Mouse (Mus musculus) midbrain, embryonic 10.5 days (tissue): ENCODE measurements around the gene Scn8a. TPM values are rescaled to one million over a fixed set of nuclear protein-coding genes. Genes with fewer than 3 reads are reported as not detected.

Source experiments
- DNase-seq: peaks from one replicate; pipeline ENCODE4 v3.0.0-alpha.2; 2017; ENCODE audit warnings: low spot score
- H3K27ac ChIP-seq: fragments of 300-500 bp; sonication (generic); replicated peaks from 2 replicates; pipeline ENCODE4 v1.5.1; 2016; ENCODE audit warnings: mild to moderate bottlenecking
- H3K27me3 ChIP-seq: fragments of 300-500 bp; sonication (generic); 2 replicates; pipeline ENCODE4 v1.6.1; 2016; ENCODE audit warnings: low read depth, mild to moderate bottlenecking; ENCODE audit not compliant: poor library complexity, severe bottlenecking
- H3K36me3 ChIP-seq: fragments of 300-500 bp; sonication (generic); 2 replicates; pipeline ENCODE4 v1.6.1; 2016; ENCODE audit warnings: mild to moderate bottlenecking, moderate library complexity
- H3K4me1 ChIP-seq: fragments of 300-500 bp; sonication (generic); 2 replicates; pipeline ENCODE4 v1.6.1; 2016
- H3K4me3 ChIP-seq: fragments of 300-500 bp; sonication (generic); 2 replicates; pipeline ENCODE4 v1.5.1; 2016; ENCODE audit warnings: mild to moderate bottlenecking, moderate library complexity
- H3K9me3 ChIP-seq: fragments of 300-500 bp; sonication (generic); replicated peaks from 2 replicates; pipeline ENCODE4 v1.6.1; 2016; ENCODE audit warnings: mild to moderate bottlenecking
- WGBS: fragments of 180-500 bp; shearing (Covaris S2); methylation state at CpG from one replicate; pipeline ENCODE4 v1.1.7; 2016; 5-methylcytosine and 5-hydroxymethylcytosine counted together
- polyA plus RNA-seq: library from polyadenylated mRNA; unstranded; fragments of >200 nt; fragmentation: Nextera tagmentation; extraction: Ambion mirVana; gene quantifications from 2 replicates; pipeline ENCODE4 v1.2.1, GENCODE M21; 2016

Scn8a gene
- polyA plus RNA-seq, 1 experiment from 2014 or later, result 10.6 TPM

DNA sequence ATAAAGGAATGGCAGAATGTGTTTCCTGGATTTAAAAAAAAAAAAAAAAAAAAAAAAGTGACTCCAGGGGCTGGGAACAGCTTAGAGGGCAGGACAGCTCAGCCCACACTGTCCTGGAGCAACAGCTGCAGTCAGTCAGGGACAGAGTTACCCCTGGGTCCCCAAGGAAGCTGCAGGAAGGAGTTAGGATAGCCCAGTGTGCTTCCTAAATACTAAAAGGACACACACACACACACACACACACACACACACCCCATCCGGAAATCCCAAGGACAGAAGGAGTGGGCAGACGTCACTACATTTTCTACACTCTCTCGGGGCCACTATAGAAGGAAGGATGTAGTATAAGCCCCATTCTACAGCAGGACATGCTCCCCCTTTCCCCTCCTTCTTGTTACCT lies 198.4 kb downstream of the Scn8a start:
- DNase-seq, result no peak
- WGBS, result 44% methylated on average over 3 of the region's 3 CpGs
- peaks cover 100% of the 10 kb centered on the region for H3K4me1 ChIP-seq
- H3K27me3 ChIP-seq, result no peaks in the 10 kb centered on the region
- H3K9me3 ChIP-seq, result no peaks in the 10 kb centered on the region
- peak overlapping the region; percentile 90 for H3K27ac ChIP-seq
- H3K4me3 ChIP-seq, result peak overlapping the region; percentile 16; the same call in 1 of the 2 replicates
- peaks cover 25% of the 10 kb centered on the region for H3K36me3 ChIP-seq

- WGBS, result 56% methylated on average over 4 of the region's 4 CpGs
- H3K4me1 ChIP-seq, result peaks cover 100% of the 10 kb centered on the region
- peak overlapping the region; percentile 16; the same call in 1 of the 2 replicates for H3K4me3 ChIP-seq
- peak overlapping the region; percentile 90 for H3K27ac ChIP-seq
- H3K9me3 ChIP-seq, result no peaks in the 10 kb centered on the region
- H3K27me3 ChIP-seq, result no peaks in the 10 kb centered on the region
- no peak for DNase-seq
- peaks cover 28% of the 10 kb centered on the region for H3K36me3 ChIP-seq
Measured at GRCm38 (mm10) chr15:101068671-101069070, 199.0 kb downstream of the Scn8a start.

DNA sequence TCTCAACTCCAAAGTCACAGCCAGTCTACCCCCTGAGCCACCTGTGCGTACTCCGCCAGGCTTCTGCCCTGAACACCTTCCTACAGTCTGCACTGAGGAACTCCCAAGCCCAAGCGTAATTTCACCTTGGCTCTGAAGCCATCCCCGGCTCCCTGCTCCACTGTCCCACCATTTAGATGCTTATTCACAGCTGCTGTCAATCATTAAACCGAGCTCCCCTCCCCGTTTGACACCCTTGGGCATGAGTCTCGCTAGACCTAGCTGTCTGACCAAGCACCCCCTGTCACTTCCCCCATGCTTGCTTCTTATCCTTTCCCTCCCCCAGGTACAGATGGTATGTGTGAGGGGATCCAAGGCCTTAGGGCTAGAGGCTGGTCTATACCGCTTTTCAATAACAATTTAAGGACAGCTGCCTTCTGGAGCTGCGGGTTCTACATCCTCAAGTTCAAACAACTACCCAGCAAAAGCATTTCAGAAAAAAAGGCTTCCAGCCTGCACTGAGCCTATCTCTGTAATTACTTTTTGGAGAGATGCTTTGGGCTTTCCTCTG lies 200.1 kb downstream of the Scn8a start:
- Histone ChIP-seq H3K36me3 (peaks cover 33% of the 10 kb centered on the region), H3K9me3 (no peaks in the 10 kb centered on the region), H3K4me3 (peak overlapping the region; percentile 18; the same call in 1 of the 2 replicates), H3K27me3 (no peaks in the 10 kb centered on the region), H3K27ac (peak overlapping the region; percentile 90), H3K4me1 (peaks cover 100% of the 10 kb centered on the region)
- no peak for DNase-seq
- WGBS, result 56% methylated on average over 9 of the region's 9 CpGs

DNA sequence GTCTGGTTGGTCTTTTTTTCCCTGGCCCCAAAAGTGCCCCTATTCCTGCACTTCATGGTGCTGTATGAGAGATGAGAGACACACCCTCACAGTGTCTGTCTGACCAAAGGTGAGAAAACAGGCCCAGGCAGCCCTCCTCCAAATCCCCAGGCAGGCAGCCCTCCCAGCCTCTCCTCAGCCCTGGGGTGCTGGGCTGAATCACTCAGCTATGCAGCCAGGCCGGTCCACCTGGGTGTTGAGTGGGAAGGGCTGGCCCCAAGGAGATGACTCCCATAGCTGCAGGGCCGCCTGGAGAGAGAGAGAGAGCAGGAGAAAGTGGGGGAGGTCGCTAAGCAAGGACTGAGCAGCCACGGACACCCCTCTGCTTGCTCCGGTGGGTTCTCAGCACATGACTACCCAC lies 201.1 kb downstream of the Scn8a start:
- no peak for DNase-seq
- peak overlapping the region; percentile 90 for H3K27ac ChIP-seq
- no peaks in the 10 kb centered on the region for H3K27me3 ChIP-seq
- H3K4me3 ChIP-seq, result peak overlapping the region; percentile 18; the same call in 1 of the 2 replicates
- H3K4me1 ChIP-seq, result peaks cover 100% of the 10 kb centered on the region
- no peaks in the 10 kb centered on the region for H3K9me3 ChIP-seq
- 24% methylated on average over 5 of the region's 5 CpGs for WGBS
- H3K36me3 ChIP-seq, result peaks cover 26% of the 10 kb centered on the region

GRCm38 (mm10) chr15:101072736-101073135 lies 203.1 kb downstream of the Scn8a start:
- WGBS, result 80% methylated on average over 2 of the region's 2 CpGs
- Histone ChIP-seq H3K36me3 (peaks cover 26% of the 10 kb centered on the region), H3K9me3 (no peaks in the 10 kb centered on the region), H3K4me3 (no peak overlapping the region), H3K27ac (no peak overlapping the region), H3K27me3 (no peaks in the 10 kb centered on the region), H3K4me1 (peaks cover 98% of the 10 kb centered on the region)
- DNase-seq, result no peak

DNA sequence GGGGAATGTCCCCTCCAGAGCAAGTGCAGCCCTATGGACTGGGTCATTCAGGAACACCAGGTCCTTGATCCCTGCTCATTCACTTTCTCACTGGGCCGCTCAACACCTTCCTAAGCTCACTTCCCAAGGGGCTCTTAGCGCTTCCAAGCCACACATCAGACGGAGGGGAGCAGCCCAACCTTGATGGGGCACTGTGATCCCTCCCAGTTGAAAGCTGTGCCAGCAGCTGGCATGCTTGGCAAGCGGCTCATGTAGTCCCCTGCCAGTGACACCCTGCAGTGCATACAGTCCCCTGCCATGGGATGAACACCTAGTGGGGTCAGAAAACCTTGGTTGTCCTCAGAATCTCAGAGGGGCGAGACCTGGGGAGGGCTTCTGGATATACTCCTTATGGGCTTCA lies 204.4 kb downstream of the Scn8a start:
- WGBS, result 87% methylated on average over 5 of the region's 5 CpGs

GRCm38 (mm10) chr15:101075150-101075549 lies 205.5 kb downstream of the Scn8a start:
- 79% methylated on average over 4 of the region's 4 CpGs for WGBS
- peak overlapping the region; percentile 97 for H3K4me3 ChIP-seq
- H3K9me3 ChIP-seq, result no peaks in the 10 kb centered on the region
- peak overlapping the region; percentile 100 for H3K27ac ChIP-seq
- DNase-seq, result no peak
- H3K36me3 ChIP-seq, result peaks cover 19% of the 10 kb centered on the region
- H3K27me3 ChIP-seq, result no peaks in the 10 kb centered on the region
- H3K4me1 ChIP-seq, result peaks cover 96% of the 10 kb centered on the region

More for the DNA sequence above, 204.4 kb downstream of the Scn8a start:
- Histone ChIP-seq H3K36me3 (peaks cover 19% of the 10 kb centered on the region), H3K9me3 (no peaks in the 10 kb centered on the region), H3K4me3 (no peak overlapping the region), H3K4me1 (peaks cover 96% of the 10 kb centered on the region), H3K27me3 (no peaks in the 10 kb centered on the region), H3K27ac (no peak overlapping the region)
- DNase-seq, result no peak

DNA sequence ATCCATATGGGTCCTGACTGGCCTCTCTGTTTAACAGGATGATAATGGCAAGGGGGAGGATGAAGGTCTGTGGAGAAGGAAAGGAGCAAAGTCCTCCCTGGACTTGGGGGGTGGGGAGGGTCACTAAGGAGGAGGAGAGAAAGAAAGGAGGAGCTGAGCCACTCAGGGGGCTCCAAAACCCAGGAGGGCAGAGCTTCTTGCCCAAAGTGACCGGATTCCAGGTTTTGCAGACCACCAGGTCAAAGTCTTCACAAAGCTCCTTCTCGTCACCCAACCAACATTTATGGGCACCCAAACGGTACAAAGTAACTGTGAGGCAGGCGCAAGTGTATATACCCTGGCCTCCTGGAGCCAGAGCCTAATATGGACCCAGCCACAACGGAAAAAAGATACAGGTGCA lies 206.0 kb downstream of the Scn8a start:
- peak overlapping the region; percentile 100 for H3K27ac ChIP-seq
- no peaks in the 10 kb centered on the region for H3K9me3 ChIP-seq
- peak overlapping the region; percentile 97 for H3K4me3 ChIP-seq
- no peaks in the 10 kb centered on the region for H3K27me3 ChIP-seq
- H3K36me3 ChIP-seq, result peaks cover 19% of the 10 kb centered on the region
- DNase-seq, result peak; percentile 49
- WGBS, result 16% methylated on average over 5 of the region's 5 CpGs
- H3K4me1 ChIP-seq, result peaks cover 96% of the 10 kb centered on the region

DNA sequence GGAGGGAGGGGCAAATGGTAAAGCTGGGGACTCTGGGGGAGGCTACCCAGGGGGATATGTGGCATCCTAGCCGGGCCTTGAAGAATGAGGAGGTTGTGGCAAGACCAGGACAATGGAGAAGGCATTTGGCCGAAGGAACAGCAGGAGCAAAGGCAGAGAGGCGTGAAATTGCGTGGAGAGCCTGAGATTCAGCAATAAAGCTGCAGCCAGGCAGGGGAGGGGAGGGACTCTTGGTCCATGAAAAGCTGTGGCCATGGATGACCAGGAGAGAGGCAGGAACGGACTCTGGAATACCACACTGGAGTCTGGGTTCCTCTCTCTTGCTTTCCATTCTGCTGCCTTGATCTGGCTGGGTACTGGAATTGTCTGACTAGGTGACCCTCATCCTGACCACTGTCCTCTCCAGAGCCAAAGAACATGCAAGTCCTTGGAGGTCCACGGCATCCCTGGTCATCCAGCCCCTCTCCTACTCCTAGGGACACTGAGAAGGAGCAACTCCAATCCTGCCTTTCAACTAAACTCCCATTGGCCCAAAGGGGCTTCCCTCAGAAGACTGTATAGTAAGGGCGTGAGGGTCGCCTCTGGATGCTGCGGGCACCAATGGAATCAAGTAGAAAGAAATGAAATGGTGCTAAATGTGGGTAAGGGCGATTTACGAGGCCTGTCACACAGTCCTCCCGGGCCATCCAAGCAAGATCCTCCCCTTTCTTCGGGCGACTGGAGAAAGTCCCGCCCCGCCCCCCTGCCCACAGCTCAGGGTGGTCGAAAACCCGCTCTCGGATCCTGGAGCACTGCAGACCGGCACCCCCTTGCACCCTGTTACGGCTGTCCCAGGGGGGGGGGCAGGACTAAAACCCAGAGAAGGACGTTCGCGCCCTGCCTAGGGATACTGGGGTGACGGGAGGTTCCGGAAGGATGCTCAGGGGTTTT lies 206.7 kb downstream of the Scn8a start:
- no peaks in the 10 kb centered on the region for H3K9me3 ChIP-seq
- WGBS, result 2% methylated on average over 26 of the region's 26 CpGs
- H3K4me3 ChIP-seq, result peak overlapping the region; percentile 97
- H3K27ac ChIP-seq, result peak overlapping the region; percentile 100
- H3K27me3 ChIP-seq, result no peaks in the 10 kb centered on the region
- H3K4me1 ChIP-seq, result peaks cover 96% of the 10 kb centered on the region
- H3K36me3 ChIP-seq, result peaks cover 19% of the 10 kb centered on the region
- DNase-seq, result peak; percentile 73

- H3K4me3 ChIP-seq, result peak overlapping the region; percentile 97
- H3K4me1 ChIP-seq, result peaks cover 96% of the 10 kb centered on the region
- peaks cover 19% of the 10 kb centered on the region for H3K36me3 ChIP-seq
- peak overlapping the region; percentile 100 for H3K27ac ChIP-seq
- no peaks in the 10 kb centered on the region for H3K9me3 ChIP-seq
- H3K27me3 ChIP-seq, result no peaks in the 10 kb centered on the region
- DNase-seq, result peak; percentile 76
- WGBS, result under 1% methylated on average over 34 of the region's 34 CpGs
Measured at GRCm38 (mm10) chr15:101077001-101077812, 207.5 kb downstream of the Scn8a start.

DNA sequence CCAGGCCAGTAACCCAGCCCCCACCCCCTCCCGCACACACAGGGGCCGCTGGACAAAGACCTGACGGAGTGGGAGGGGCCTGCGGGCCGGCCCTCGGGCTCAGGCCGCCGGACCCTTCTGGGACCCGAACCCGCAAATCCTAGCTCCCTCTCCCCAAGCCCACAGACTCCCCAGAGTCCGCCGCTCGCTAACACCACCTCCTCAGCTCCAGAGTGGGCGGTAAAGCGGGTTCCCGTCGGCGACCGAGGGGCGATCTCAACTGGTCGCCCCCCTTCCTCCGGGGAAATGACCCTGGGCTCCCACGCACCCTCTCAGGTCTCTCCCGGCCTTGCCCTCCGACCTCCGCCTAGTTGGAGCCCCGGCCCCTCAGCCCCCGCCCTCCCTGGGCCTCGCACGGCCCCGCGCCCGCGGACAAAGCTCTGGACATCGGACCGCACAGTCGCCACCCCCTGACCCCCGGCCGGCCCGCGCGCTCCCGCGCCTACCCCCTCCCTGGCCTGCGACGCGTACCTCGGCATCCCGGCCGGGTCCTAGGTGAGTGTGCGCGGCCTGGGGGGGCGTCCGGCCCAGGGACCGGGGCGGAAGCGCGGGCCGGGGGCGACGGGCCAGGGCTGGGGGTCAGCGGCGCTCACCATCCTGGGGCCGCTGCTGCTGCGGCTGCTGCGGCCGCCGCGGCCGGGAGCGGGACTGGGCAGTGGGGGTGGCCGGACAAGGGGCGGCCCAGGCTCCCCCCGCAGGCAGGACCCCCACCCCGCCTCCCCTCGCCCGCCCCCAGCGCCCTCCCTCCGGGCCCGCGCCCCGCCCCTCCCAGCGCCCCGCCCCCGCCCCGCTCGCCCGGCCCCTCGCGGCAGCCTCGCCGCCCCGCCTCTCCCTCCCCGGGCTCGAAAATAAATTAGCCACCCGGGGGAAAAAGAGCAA lies 208.4 kb downstream of the Scn8a start, which contains the start of gene Fignl2:
Fignl2 (minus strand) TSS at position 755 of the 918 bp plus-strand sequence.
- DNase-seq, result peak; percentile 87
- Histone ChIP-seq H3K36me3 (peaks cover 14% of the 10 kb centered on the region), H3K9me3 (no peaks in the 10 kb centered on the region), H3K4me1 (peaks cover 93% of the 10 kb centered on the region), H3K4me3 (peak within 1 kb of the TSS; percentile 97), H3K27me3 (no peaks in the 10 kb centered on the region), H3K27ac (peak within 1 kb of the TSS; percentile 100)
- under 1% methylated on average over 76 of the region's 96 CpGs for WGBS
